Mouse (Mus musculus) kidney, postnatal 14 days (tissue): ENCODE measurements around the gene Gm10722.
"Not testable (repeated sequence)": the region's sequence is repeated elsewhere in the genome, so short reads cannot be mapped to it uniquely, and the experiment has no call there.

Experiments
- DNase-seq: peaks from one replicate; pipeline ENCODE4 v3.0.0; 2022; ENCODE audit warnings: mixed read lengths

The Gm10722 gene

GRCm38 (mm10) chr9:3000445-3000972, at the start of gene Gm10722:
TSS of gene Gm10722 (plus strand) at chr9:3000922.
- DNase-seq = peak; percentile 34

- DNase-seq = peak; percentile 36
These were observed 284 bp downstream of the Gm10722 start for GRCm38 (mm10) chr9:3001006-3001405.

GRCm38 (mm10) chr9:3001948-3002659, 1.4 kb downstream of the Gm10722 start:
- peak; percentile 100 for DNase-seq

GRCm38 (mm10) chr9:3002794-3003396, 2.2 kb downstream of the Gm10722 start, which contains the start of gene Gm11168:
TSS of gene Gm11168 (plus strand) at chr9:3003346.
- peak; percentile 80 for DNase-seq

- not testable (repeated sequence) for DNase-seq
These were observed 5.5 kb downstream of the Gm10722 start for GRCm38 (mm10) chr9:3006179-3006578.

- not testable (repeated sequence) for DNase-seq
These were observed 5.9 kb downstream of the Gm10722 start for GRCm38 (mm10) chr9:3006636-3007035.

GRCm38 (mm10) chr9:3007272-3007671, 6.5 kb downstream of the Gm10722 start:
- peak; percentile 38 for DNase-seq

GRCm38 (mm10) chr9:3009331-3009730, 8.6 kb downstream of the Gm10722 start:
- DNase-seq = not testable (repeated sequence)

GRCm38 (mm10) chr9:3012054-3012621, 11.4 kb downstream of the Gm10722 start:
- not testable (repeated sequence) for DNase-seq

GRCm38 (mm10) chr9:3012733-3013279, 12.1 kb downstream of the Gm10722 start, which contains the start of gene Gm10721:
TSS of gene Gm10721 (plus strand) at chr9:3013140.
- not testable (repeated sequence) for DNase-seq

GRCm38 (mm10) chr9:3015354-3015753, 14.6 kb downstream of the Gm10722 start, which contains the start of gene Gm10720:
TSS of gene Gm10720 (plus strand) at chr9:3015654.
- not testable (repeated sequence) for DNase-seq

- peak; percentile 58 for DNase-seq
These were observed 15.2 kb downstream of the Gm10722 start for GRCm38 (mm10) chr9:3015896-3016295.

GRCm38 (mm10) chr9:3017108-3017507, 16.4 kb downstream of the Gm10722 start, which contains the start of gene Gm10719:
TSS of gene Gm10719 (plus strand) at chr9:3017408.
- DNase-seq = not testable (repeated sequence)

GRCm38 (mm10) chr9:3018944-3019343, 18.2 kb downstream of the Gm10722 start:
- DNase-seq = peak; percentile 100

GRCm38 (mm10) chr9:3019835-3020727, 19.4 kb downstream of the Gm10722 start:
- DNase-seq = peak; percentile 96

- peak; percentile 44 for DNase-seq
These were observed 21.7 kb downstream of the Gm10722 start for GRCm38 (mm10) chr9:3022316-3023008.

GRCm38 (mm10) chr9:3023312-3023984, 22.7 kb downstream of the Gm10722 start, which contains the start of gene Gm10718:
TSS of gene Gm10718 (plus strand) at chr9:3023547.
- peak; percentile 75 for DNase-seq

- not testable (repeated sequence) for DNase-seq
These were observed 23.4 kb downstream of the Gm10722 start for GRCm38 (mm10) chr9:3023985-3024648.

GRCm38 (mm10) chr9:3024912-3025467, 24.3 kb downstream of the Gm10722 start, which contains the start of gene Gm10717:
TSS of gene Gm10717 (plus strand) at chr9:3025417.
- DNase-seq = peak; percentile 29
